Mouse (Mus musculus): Measurements from ENCODE around the gene Adamts14. TPM values are rescaled to one million over a fixed set of nuclear protein-coding genes. Genes with fewer than 3 reads are reported as not detected.

Gene Adamts14
- under 1 TPM; 0.14 to 0.23 TPM for total RNA-seq (2021)
- long read RNA-seq, experiment 1, result 0 reads
- long read RNA-seq, experiment 2, result 0 reads

DNA sequence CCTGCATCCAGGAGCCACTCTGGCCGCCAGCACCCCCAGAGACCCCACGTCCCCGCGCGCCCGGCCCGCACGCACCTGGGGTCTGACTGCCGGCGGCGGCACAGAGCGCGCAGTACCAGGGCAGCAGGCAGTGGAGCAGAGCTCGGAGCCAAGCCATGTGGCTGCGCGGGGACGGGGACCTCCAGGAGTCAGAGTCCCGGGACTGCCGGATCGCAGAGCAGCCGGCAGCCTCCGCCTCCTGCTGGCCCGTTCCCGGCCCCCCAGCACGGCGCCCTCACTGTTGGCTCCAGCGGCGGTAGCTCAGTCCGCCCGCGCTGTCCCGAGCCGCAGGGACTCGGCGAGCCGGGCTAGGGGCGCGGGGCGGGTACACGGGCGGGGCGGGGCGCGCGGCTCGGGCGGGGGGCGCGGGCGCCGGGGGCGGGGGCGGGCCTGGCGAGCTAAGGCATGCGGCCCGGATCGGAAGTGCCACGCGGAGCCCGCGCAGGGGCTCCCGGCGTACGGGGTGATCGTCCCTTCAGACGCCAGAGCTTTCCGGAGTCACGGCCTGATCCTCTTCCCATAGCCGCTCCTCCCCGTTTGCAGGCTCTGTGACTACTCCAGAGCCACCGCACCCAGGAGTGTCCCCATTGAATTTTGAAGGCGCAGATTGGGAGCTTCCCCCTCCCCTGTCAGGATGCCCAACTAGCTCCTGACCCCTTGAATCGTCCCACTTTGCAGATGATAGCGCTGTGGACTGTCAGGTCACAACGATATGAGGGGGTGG is at the start of gene Adamts14:
Gene Adamts14 (minus strand): TSS at position 358 of the 763 bp plus-strand sequence.
- no peak for DNase-seq (ENCODE audit: low spot score in 2 of 2)

DNA sequence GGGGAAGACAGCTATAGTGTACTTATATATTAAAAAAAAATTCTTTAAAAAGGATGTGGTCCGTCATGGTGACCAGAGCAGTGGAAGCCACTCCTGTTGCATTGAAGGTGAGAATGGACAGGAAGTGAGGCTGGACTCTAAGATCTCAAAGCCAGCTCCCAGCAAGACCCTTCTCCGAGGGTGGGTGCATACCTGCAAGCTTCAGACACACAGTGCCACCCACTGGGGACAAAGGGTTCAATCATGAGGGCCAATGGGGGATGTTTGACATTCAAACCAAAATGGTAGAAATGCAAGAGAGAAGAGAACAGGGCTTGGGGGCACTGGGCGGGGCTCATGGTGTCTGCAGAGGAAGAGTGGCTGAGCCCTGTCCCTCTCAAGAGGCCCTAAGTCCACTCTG is 45.3 kb upstream of the Adamts14 start:
- DNase-seq (ENCODE audit: low spot score in 2 of 2), result no peak

DNA sequence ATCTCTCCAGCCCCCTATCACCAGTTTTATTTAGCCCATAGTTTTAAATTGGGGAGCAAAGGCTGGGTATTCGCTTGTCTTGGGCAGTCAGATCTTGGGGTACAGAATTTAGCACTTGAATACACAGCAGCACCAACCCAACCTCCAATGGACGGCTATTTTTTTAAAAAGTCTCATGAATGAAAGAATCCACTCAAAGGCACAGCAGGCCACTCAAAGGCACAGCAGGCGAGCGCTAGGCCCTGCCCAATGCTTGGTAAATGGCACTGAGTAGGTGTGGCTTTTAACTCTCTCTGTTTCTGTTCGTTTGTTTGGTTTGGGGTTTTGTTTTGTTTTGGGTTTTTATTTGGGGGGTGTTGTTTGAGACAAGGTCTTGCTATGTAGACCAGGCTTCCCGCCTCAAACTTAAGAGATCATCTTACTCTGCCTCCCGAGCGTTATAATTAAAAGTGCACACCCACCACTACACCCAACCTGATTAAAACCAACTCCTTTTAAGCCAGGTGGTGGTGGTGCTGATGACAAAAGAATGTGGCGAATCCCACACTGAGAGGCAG is 42.2 kb upstream of the Adamts14 start:
- DNase-seq (ENCODE audit: low spot score in 2 of 2), result no peak

DNA sequence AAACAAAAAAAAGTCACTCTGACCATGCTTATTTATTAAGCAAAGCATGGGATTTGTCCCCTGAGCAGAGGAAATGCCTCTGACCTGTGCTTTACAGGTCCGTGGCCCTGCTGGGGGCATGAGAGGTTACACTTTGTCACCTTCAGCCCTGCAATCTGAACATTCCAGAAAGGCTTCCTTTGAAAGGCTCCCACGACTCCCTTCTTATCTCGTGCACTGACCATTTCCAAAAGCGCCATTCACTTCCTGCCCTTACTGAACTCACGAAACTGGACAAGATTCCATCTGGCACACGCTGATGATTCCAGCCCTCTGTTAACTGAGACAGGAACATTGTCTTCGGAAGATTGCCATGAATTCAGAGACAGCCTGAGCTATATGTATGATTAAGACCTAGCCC is 40.5 kb upstream of the Adamts14 start:
- DNase-seq (ENCODE audit: low spot score in 2 of 2), result no peak

DNA sequence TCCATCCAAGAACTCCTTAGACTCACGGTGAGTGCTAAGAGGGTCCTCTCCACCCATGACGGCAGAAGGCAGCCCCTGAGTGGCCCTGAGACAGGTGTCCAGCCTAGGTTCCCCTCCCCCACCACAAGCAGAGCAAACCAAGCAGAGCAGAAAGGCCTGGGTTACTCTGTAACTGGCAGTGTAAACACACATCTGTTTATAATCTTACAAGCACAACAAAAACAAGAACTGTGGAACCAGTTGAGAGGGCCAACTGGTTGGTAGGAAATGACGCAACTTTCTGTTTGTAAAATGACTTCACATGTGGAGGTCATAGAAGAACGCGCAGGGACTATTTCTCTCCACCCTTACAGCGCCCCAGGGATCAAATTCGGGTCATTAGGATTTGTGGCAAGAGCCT is 39.5 kb upstream of the Adamts14 start:
- no peak for DNase-seq (ENCODE audit: low spot score in 2 of 2)

DNA sequence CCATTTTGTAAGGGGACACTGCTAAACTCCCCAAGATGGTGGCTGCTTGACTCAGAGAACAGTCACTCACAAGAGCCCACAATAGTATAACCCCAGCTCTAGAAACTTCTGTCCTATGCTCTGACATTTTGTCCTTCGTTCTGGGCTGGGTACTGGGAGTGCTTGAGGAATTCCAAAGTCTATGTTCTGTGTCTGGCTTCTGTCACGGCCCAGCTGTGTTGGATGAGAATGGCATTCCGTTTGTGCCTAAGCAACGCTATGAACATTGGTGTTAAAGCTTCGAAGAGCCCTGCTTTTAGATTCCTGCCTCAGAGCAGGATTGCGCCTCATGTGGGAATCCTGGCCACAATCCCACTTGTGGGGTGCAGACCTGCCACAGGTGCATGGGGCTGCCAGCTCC is 38.9 kb upstream of the Adamts14 start:
- DNase-seq (ENCODE audit: low spot score in 2 of 2), result no peak

DNA sequence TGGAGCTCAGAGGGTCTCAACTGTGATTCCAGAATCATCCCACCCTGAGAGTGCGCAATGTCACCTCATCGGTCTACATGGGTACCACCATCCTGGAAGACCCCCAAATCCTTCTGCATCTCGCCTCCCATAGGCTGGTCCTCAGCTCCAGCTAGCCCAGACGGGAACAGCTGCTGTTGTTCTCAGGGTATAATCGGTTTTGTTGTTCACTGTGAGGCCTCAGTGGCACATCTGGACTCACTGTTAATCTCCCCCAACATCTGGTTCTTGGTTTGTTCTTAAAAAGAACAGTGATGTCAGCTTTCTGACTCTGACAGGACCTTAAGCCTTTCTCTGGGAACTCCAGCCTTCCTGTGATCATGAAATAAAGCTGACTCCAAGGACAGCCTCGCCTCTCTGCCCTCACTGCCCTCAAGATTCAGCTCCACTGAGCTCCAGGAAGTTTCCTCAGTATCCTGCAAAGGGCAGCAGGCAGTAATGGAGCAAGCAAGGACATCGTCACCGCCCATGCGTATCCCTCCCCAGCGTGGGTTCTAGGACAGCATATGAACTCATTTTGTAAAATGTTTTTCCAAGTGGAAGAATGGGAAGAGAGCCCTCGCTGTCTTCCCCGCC is 35.6 kb upstream of the Adamts14 start:
- no peak for DNase-seq (ENCODE audit: low spot score in 2 of 2)

DNA sequence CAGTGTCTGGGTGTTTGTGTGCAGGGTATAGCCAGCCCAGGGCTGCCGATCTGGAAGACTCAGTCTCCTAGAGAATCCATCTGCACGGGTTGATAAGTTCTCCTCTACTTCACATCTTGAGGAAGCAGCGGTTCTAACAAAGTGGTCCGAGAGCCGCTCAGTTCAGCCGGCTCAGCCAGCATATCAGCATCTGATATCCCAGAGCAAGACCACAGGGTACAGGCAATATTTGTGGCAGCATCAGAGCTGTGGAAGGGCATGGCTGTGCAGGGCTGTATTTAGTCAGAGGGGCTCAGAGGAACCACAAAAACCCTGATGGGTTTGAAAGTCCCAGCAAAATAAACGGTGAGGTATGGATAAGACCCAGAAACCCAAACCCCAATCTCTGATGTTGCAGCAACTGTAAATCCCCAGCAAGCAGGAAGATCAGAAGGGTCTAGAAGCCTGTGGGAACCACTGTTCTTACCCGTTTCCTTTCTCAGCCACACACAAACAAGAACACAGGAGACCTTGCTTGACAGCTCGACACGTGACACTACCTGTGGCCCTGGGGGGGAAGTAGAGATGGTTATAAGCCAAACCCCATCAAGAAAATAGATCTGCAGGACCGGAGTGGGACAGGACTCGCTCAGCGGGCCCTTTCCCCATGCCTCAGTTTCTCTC is 32.8 kb upstream of the Adamts14 start:
- DNase-seq (ENCODE audit: low spot score in 2 of 2), result no peak

DNA sequence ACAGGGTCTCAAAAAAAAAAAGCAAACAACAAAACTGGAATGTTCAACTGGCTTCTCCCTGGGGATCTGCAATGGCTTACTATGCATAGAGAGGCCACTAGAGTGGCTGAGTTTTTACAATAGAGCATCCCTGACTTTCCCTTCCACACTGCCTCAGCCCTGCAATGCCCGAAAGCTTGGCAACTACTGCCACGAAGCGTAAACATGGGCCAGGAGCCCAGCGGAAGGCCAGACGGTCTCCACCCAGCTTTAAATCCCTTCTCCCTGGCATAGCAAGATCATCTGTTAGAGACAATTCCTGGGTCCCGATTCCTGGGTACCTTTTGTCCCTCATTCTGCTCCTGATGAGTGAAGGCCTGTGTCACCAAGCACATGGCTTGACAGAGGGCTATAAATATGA is 30.8 kb upstream of the Adamts14 start:
- DNase-seq (ENCODE audit: low spot score in 2 of 2), result no peak

DNA sequence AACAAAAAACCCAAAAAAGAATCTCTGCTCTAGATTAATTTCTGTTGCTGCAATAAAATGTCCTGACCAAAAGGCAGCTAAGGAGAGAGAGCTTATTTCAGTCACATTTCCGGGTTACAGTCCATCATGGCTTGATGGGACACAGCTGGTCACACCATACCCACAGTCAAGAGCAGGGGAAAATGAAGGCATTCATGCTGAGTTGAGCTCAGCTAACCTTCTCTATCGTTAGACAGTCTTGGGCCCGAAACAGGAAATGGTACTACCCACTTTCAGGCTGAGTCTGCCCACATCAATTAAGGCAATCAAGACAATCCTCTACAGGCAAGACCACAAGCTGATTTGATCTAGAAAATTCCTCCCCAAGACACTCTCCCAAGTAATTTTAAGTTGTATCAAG is 27.8 kb upstream of the Adamts14 start:
- no peak for DNase-seq (ENCODE audit: low spot score in 2 of 2)

DNA sequence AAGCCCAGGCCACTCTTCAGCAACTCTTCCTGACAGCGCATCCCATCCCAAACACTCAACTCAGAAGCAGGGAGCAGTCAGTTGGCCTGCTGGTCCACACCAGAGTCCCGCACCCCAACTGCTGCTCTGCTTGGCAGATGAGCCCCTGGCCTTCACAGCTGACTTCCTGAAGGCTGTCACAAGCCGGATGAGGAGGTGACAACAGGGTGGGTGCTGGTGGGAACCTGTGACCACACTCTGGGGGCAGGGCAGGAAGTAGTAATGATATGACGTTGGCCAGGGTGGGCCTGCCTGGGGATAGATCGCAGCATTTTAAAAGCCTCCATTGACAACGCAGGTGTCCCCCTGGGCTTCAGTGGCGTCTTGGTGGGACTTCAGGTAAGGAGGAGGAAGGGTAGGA is 24.2 kb upstream of the Adamts14 start, which contains the start of gene Prf1:
Gene Prf1 (plus strand): TSS at position 357 of the 400 bp plus-strand sequence.
- DNase-seq (ENCODE audit: low spot score in 2 of 2), result no peak

DNA sequence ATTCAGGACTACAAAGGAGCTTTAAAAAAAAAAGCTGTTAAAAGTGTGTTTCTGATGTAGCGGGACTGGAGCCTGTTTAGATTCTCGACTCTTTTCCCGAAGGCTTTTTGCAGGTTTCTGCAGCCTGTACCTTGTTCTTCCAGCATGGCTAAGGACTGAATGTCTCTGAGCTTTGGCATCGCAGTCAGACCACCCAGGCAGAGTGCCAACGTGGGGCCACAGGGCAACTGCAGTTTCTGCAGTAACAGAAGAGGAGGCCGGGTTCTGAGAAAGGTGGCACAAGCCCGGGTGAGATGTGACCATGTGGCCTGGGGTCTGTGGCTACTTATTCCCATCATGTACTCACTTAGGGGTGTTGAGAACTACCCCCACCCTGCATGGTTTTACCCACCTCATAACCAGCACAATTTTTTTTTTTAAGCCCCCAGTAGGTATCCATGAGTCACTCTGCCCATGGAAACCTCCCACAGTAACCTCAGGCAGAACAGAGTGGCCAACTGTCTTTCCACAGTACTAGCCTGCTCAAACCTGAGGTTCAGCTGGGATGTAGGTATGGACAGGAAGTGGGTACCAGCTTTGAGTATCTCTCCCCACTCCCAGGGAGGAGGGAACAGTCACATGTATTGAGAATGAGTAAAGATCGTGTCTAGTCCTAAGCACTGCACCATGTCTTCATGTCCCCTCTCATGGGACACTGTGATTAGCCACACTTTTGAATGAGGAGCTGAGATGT is 23.6 kb upstream of the Adamts14 start:
- no peak for DNase-seq (ENCODE audit: low spot score in 2 of 2)

DNA sequence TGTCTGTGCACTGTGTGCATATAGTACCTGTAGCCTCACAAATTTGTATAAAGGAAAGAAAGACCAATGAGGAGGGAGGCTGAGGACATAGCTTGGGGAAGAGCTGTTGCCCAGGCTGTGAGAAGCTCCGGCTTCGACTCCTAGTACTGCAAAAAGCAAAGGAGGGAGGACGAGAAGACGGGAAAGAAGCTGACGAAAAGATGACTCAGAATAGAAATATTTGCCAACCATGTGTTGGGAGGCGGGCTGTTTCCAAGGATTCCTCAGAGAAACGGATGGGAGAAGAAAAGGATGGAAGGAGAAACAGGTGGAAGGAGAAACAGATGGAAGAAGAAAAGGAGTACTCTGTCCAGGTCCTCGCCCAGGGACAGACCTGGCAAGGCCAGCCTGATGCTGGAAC is 21.0 kb upstream of the Adamts14 start:
- peak; percentile 4 to 21 for DNase-seq (ENCODE audit: low spot score in 2 of 2)

DNA sequence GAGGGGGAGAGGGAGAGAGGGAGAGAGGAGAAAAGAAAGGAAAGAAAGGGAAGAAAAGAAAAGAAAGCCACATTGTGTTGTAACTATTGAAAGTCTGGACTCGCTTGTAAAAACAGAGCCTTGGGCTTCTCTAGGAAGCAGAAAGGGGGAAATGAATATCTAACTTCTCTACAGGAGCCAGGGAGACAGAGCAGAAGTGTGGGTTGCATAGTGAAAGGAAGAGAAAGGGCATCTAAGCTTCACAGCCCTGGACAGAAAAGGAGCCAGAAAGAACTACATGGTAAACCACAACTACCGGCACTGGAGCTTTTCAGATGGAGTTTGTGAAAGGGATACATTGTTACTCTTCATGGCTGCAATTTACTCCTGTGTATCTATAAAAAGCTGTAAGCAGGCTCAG is 17.2 kb upstream of the Adamts14 start:
- DNase-seq (ENCODE audit: low spot score in 2 of 2), result no peak

DNA sequence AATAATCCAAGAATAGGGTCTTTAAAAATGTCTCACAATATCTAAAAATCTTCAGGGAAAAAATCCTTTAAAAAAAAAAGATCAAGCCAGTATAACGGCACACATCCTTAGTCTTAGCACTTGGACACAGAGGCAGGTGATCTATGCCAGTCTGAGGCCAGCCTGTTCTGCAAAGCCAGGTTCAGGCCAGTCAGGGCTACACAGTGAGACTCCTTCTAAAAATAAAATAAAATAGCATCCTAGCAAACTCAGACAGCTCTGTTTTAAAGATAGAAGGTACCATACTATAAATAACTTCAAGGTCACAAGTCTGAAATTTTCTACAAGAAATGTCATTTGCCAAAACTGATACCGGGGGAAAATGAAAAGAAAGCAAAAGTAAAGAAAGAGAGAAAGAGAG is 16.8 kb upstream of the Adamts14 start:
- DNase-seq (ENCODE audit: low spot score in 2 of 2), result no peak

DNA sequence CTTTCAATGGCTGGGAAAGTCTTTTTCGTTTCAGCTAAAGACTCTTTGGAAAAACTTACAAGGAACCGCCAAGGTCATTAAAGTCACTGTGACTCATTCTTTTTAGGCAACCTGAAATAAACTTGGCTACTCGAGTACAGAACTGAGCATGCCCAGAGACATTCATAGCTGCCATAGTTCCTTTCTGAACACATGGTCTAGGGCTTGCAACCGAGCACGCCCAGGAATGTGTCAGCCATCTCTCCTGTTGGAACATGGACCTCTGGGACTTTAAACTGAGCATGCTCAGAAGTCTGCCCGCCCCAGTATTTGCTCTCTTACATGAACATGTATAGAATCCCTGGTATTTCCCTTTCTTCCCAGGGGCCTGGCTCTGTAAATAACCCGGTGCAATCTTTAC is 13.0 kb upstream of the Adamts14 start:
- no peak for DNase-seq (ENCODE audit: low spot score in 2 of 2)

DNA sequence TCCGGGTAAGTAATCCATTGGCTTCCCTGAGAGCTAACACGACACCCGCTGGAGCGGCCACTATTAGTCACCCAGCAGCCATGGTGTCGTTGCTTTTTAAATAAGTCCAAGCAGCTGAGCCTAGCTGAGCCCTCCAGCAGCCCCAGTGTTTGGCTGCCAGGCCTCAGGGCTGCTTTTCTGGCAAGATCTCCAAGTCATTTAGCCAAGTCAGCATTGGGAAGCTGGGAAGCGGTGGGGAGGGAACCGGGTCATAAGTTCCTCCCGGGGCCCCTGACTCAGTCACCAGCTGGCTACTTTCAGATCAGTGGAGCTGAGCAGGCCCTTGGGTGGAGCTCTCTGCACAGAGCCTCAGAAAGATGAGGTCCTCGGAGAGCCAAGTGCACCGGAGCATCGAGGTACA is 12.0 kb upstream of the Adamts14 start:
- DNase-seq (ENCODE audit: low spot score in 2 of 2), result no peak

DNA sequence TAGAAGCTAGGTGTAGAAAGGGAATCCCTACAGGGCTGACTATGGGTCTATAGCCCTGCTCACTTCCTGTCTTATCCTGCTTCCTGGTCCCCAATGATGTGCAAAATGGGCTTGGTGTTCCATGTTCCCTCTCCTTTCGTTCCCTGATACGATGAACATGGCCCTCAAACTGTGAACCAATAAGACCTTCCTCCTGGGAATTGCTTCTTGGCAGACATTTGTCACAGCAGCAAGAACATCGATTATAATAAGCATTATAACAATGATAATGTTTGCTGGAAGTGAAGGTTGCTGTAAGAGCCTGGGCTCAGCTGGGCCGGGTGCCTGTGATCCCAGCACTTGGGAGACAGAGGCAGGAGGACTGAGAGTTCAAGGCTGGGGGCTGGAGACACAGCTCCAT is 11.1 kb upstream of the Adamts14 start:
- no peak for DNase-seq (ENCODE audit: low spot score in 2 of 2)

DNA sequence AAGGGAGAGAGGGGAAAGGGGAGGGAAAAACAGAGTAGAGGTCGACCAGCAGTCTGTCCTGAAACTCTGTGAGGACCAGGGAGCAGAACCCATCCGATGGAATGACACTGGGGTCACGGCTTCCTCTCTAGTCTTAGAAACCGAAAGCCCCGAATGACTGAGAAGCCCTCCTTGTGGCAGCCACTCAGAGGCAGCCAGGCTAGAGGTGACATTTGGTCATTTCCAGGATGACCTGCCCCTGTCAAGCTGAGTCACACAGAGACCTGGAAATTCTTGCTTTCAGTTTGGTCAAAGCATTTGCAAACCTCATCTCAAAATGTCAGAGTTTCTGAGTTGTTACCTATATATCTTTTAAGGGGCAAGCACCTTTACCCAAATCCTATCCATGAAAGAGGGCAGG is 7.9 kb upstream of the Adamts14 start:
- DNase-seq (ENCODE audit: low spot score in 2 of 2), result no peak

DNA sequence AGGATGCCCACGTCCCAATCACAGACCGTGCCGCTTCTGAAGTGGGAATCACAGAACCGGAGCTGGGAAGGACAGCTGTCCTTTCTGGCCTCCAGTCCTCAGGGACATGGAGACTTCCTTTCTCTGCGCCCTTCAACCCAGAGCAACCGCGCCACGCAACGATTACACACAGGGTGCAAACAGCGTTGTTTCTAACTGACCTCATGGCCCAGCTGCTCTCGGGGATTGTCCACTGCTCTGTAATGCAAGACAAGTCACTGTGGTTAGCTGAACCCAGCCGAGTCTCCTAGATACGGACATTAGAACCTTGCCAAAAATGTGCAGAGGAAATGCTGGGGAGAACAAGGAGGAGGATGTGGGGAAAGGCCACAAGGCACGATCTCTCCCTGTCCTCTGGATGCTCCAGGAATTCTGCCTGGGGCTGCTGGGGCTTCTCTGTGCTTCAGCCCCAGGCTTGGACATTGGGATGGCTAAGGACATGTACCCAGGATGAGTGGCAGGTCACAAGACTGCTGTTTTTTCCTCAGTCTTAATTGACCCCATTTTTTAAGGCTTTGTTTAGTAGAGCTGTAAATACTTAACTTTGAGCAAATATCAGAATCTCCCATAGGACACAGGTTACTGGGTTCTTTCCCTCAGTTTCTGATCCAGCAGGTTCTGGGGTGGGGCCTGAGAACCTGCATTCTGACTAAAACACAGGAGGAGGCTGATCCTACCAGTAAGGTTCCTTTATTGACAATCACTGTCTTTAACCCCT is 4.9 kb upstream of the Adamts14 start:
- DNase-seq (ENCODE audit: low spot score in 2 of 2), result no peak

DNA sequence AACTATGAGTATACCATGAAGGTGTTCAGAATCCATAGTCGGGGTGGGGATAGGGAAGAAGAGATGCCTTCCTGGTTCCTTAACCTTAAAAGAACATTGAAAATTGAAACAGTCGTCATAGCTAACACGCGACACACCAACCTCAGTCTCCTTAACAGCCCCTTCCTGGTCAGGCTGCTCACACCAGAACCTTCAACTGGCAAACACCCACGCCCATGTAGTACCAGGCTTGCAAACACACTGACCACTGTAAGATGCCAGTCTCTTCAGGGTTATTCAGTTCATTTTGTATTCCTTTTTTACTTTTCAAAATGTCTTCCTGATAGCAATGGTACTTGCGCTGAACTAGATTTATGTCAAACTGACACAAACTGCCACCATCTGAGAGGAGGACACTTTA is 3.8 kb upstream of the Adamts14 start:
- no peak for DNase-seq (ENCODE audit: low spot score in 2 of 2)
